Mouse (Mus musculus) limb, embryonic 13.5 days (tissue): Measurements from ENCODE around the gene Ndufa6. TPM values are rescaled to one million over a fixed set of nuclear protein-coding genes. Genes with fewer than 3 reads are reported as not detected.

Source experiments
- ATAC-seq: fragments of 200-750 bp; cut with Nextera tagmentation; 2 replicates; pipeline ENCODE4 v1.8.0; 2017; ENCODE audit warnings: low read depth, moderate number of reproducible peaks, moderate TSS enrichment; ENCODE audit not compliant: low FRiP score
- H3K27ac ChIP-seq: fragments of 300-500 bp; sonication (generic); 2 replicates; pipeline ENCODE4 v1.5.1; 2015; ENCODE audit warnings: inconsistent platforms, mild to moderate bottlenecking, moderate library complexity
- H3K27me3 ChIP-seq: fragments of 300-500 bp; sonication (generic); 2 replicates; pipeline ENCODE4 v1.6.1; 2015; ENCODE audit warnings: mild to moderate bottlenecking, inconsistent platforms
- H3K36me3 ChIP-seq: fragments of 300-500 bp; sonication (generic); 2 replicates; pipeline ENCODE4 v1.6.1; 2015; ENCODE audit warnings: inconsistent platforms, mild to moderate bottlenecking, moderate library complexity
- H3K4me1 ChIP-seq: fragments of 300-500 bp; sonication (generic); 2 replicates; pipeline ENCODE4 v1.6.1; 2015; ENCODE audit warnings: inconsistent platforms
- H3K4me2 ChIP-seq: fragments of 300-500 bp; sonication (generic); replicated peaks from 2 replicates; pipeline ENCODE4 v1.6.1; 2015; ENCODE audit warnings: inconsistent platforms, mild to moderate bottlenecking, moderate library complexity
- H3K4me3 ChIP-seq: fragments of 300-500 bp; sonication (generic); 2 replicates; pipeline ENCODE4 v1.5.1; 2015; ENCODE audit warnings: moderate library complexity, mild to moderate bottlenecking, inconsistent platforms
- H3K9ac ChIP-seq: fragments of 300-500 bp; sonication (generic); 2 replicates; pipeline ENCODE4 v1.6.1; 2015; ENCODE audit warnings: mild to moderate bottlenecking, inconsistent platforms
- H3K9me3 ChIP-seq: fragments of 300-500 bp; sonication (generic); 2 replicates; pipeline ENCODE4 v1.6.1; 2016; ENCODE audit warnings: inconsistent platforms
- WGBS: fragments of 180-500 bp; shearing (Covaris S2); methylation state at CpG from one replicate; pipeline ENCODE4 v1.1.7; 2015; 5-methylcytosine and 5-hydroxymethylcytosine counted together
- polyA plus RNA-seq: library from polyadenylated mRNA; unstranded; fragments of >200 nt; fragmentation: Nextera tagmentation; extraction: Ambion mirVana; gene quantifications from 2 replicates; pipeline ENCODE4 v1.2.1, GENCODE M21; 2015

The Ndufa6 gene
- polyA plus RNA-seq, 1 experiment from 2014 or later = 294 TPM

- peak overlapping the region; percentile 89 for H3K4me2 ChIP-seq
- H3K27me3 ChIP-seq = no peaks in the 10 kb centered on the region
- ATAC-seq = no peak
- H3K9me3 ChIP-seq = no peaks in the 10 kb centered on the region
- peaks cover 41% of the 10 kb centered on the region for H3K36me3 ChIP-seq
- H3K4me3 ChIP-seq = peak overlapping the region; percentile 65
- 58% methylated on average over 14 of the region's 14 CpGs for WGBS
- H3K9ac ChIP-seq = peak overlapping the region; percentile 68
- peak overlapping the region; percentile 22; the same call in 1 of the 2 replicates for H3K27ac ChIP-seq
- H3K4me1 ChIP-seq = peaks cover 27% of the 10 kb centered on the region
These were observed 7.4 kb downstream of the Ndufa6 start for GRCm38 (mm10) chr15:82346580-82347302.

GRCm38 (mm10) chr15:82345820-82346470 is 8.2 kb downstream of the Ndufa6 start:
- Histone ChIP-seq H3K9me3 (no peaks in the 10 kb centered on the region), H3K4me2 (peak overlapping the region; percentile 89), H3K36me3 (peaks cover 37% of the 10 kb centered on the region), H3K27ac (peak overlapping the region; percentile 81; the same call in 1 of the 2 replicates), H3K9ac (peak overlapping the region; percentile 68), H3K27me3 (no peaks in the 10 kb centered on the region), H3K4me1 (peaks cover 32% of the 10 kb centered on the region), H3K4me3 (peak overlapping the region; percentile 65)
- peak; percentile 98 for ATAC-seq
- under 1% methylated on average over 51 of the region's 51 CpGs for WGBS

- H3K27me3 ChIP-seq = peaks cover 5% of the 10 kb centered on the region
- ATAC-seq = no peak
- no peak overlapping the region for H3K27ac ChIP-seq
- H3K9me3 ChIP-seq = no peaks in the 10 kb centered on the region
- peaks cover 27% of the 10 kb centered on the region for H3K36me3 ChIP-seq
- WGBS = 89% methylated on average over 6 of the region's 6 CpGs
- peaks cover 37% of the 10 kb centered on the region for H3K4me1 ChIP-seq
- no peak overlapping the region for H3K9ac ChIP-seq
- no peak overlapping the region for H3K4me2 ChIP-seq
- H3K4me3 ChIP-seq = no peak overlapping the region
These were observed 9.2 kb downstream of the Ndufa6 start for GRCm38 (mm10) chr15:82344971-82345370.

- H3K9ac ChIP-seq = no peak overlapping the region
- 88% methylated on average over 27 of the region's 27 CpGs for WGBS
These were observed 10.5 kb downstream of the Ndufa6 start for GRCm38 (mm10) chr15:82343368-82344287.

DNA sequence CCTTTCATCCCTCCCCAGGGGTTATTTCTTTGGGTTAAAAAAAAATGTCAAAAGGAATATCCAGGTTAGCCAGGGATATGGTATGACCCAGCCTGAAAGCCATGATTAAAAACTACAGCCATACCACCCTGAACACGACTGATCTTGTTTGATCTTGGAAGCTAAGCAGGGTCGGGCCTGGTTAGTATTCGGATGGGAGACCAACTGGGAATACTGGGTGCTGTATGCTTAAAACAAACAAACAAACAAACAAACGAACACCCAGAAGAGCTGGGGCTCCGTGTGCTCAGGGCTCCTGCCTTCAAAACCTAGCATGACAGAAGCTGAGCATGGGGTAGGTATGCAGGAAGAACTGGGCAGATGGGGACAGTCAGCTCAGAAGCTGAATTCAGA is 11.6 kb downstream of the Ndufa6 start:
- Histone ChIP-seq H3K9me3 (no peaks in the 10 kb centered on the region), H3K4me3 (no peak overlapping the region), H3K4me2 (peak overlapping the region; percentile 81), H3K27ac (no peak overlapping the region), H3K4me1 (peaks cover 40% of the 10 kb centered on the region), H3K36me3 (0 out of 2 replicates have a peak, but pooled peaks cover 3% of the 10 kb centered on the region), H3K9ac (peak overlapping the region; percentile 84; the same call in 1 of the 2 replicates), H3K27me3 (peaks cover 5% of the 10 kb centered on the region)
- WGBS = 69% methylated on average over 5 of the region's 5 CpGs
- ATAC-seq = no peak

More at GRCm38 (mm10) chr15:82343368-82344287, 10.5 kb downstream of the Ndufa6 start:
- Histone ChIP-seq H3K4me3 (no peak overlapping the region), H3K27ac (no peak overlapping the region), H3K27me3 (peaks cover 5% of the 10 kb centered on the region), H3K4me2 (no peak overlapping the region), H3K4me1 (peaks cover 37% of the 10 kb centered on the region), H3K36me3 (peaks cover 13% of the 10 kb centered on the region), H3K9me3 (no peaks in the 10 kb centered on the region)
- no peak for ATAC-seq

DNA sequence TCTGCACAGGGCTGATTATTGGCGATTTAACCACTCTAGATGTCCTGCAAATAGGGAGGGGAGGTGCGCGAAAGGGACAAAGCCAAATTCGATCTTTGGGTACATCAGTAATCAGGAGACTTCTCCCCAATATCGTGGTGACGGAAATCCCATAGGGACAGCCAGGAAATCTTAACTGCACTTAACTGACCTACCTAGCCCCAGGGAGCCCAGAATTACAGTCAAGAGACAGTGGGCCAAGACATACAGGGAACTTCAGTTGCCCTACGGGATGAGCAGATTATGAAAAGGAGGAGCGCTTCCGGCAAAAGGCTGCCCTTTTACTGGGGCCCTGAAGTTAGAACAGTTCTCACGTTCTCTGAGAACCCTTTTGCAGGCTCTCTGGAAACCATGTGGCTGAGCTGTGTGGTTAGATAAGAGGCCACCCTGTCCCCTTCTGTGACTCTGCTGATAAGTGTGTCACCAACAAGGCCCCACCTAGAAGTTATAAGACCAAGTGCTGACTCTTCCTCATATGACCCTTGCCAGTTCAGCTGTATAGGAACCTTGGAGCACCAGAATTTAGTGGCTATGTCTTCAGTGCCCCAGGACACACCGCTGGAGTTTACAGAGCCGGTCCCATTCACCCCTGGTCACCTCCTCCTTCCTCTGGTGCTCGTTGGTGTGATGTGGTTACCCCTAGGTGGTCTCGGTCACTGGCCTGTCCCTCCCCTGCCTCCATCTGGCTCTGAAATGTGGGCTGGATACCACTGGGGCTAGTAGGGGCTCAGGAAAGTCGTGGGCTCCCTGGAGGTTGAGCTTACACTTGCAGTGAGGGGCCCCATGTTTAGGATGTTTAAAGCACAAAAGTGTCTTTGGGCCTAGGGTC is 12.2 kb downstream of the Ndufa6 start:
- 58% methylated on average over 15 of the region's 15 CpGs for WGBS
- peak overlapping the region; percentile 59 for H3K4me3 ChIP-seq
- ATAC-seq = no peak
- H3K27ac ChIP-seq = peak overlapping the region; percentile 74
- peak overlapping the region; percentile 81 for H3K4me2 ChIP-seq
- H3K27me3 ChIP-seq = peaks cover 5% of the 10 kb centered on the region
- H3K4me1 ChIP-seq = peaks cover 40% of the 10 kb centered on the region
- peak overlapping the region; percentile 84 for H3K9ac ChIP-seq
- H3K9me3 ChIP-seq = no peaks in the 10 kb centered on the region
- H3K36me3 ChIP-seq = no peaks in the 10 kb centered on the region

DNA sequence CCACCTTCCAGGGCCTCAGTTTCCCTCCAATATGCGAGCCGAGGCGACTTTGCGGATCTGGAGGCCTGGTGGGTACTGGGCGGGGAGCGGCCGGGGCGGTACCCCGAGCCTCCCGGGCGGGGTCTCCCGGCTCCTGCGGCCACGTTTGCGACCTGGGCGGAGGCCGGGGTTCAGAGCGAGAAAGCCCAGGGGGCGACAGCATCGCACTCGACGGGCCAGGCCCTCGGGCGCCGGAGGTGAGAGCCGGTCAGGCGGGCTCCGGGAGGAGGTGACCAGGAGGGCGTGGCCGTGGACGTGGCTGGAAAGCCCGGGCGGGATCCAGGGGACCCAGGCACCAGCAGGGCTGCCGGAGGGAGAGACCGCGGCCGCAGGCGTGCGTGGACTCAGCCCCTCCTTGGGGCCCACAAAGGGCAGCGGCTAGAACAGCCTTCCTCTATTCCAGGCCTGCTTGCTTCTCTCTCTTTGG is 13.1 kb downstream of the Ndufa6 start:
- peak; percentile 6 for ATAC-seq
- H3K27me3 ChIP-seq = peaks cover 5% of the 10 kb centered on the region
- peaks cover 43% of the 10 kb centered on the region for H3K4me1 ChIP-seq
- peaks cover under 1% of the 10 kb centered on the region; the same call in 1 of the 2 replicates for H3K36me3 ChIP-seq
- H3K27ac ChIP-seq = peak overlapping the region; percentile 74
- no peaks in the 10 kb centered on the region for H3K9me3 ChIP-seq
- peak overlapping the region; percentile 59 for H3K4me3 ChIP-seq
- WGBS = 1% methylated on average over 37 of the region's 40 CpGs
- peak overlapping the region; percentile 81 for H3K4me2 ChIP-seq
- peak overlapping the region; percentile 84 for H3K9ac ChIP-seq

DNA sequence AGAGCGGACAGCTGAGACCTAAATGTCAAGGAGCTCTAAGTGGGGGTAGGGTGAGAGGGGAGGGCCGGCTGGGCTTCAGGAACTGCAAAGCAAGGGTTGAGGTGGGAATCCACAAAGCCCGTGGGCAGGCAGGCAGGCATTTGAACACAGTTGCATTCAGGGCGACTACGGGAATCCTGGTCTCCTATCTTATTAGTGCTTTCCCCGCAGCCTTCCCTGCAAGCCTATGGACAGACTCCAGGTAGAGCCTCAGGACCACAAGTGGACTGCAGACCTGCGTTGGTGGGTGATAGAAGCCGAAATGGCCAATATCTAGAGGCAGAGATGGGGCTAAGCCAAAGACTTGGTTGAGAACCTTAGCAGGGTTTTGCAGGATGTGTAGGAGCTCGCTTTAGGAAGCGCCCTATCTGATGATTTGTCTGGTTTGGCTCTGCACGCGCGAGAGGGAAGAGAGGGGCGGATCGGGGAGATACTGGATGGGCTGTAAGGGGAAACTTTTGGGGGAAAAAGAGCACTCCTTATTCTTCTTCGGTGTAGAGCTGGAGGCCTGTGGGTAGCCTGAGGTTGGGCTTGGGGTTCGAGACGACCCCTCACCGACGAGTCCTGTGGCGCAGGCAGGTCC is 13.6 kb downstream of the Ndufa6 start:
- H3K4me2 ChIP-seq = peak overlapping the region; percentile 81
- peak overlapping the region; percentile 74 for H3K27ac ChIP-seq
- WGBS = 41% methylated on average over 21 of the region's 21 CpGs
- peak overlapping the region; percentile 84 for H3K9ac ChIP-seq
- H3K4me1 ChIP-seq = peaks cover 44% of the 10 kb centered on the region
- ATAC-seq = no peak
- peak overlapping the region; percentile 59 for H3K4me3 ChIP-seq
- H3K36me3 ChIP-seq = peaks cover 6% of the 10 kb centered on the region
- H3K27me3 ChIP-seq = peaks cover 5% of the 10 kb centered on the region
- H3K9me3 ChIP-seq = no peaks in the 10 kb centered on the region

GRCm38 (mm10) chr15:82339634-82340254 is 14.4 kb downstream of the Ndufa6 start:
- Histone ChIP-seq H3K36me3 (peaks cover 13% of the 10 kb centered on the region), H3K4me3 (no peak overlapping the region), H3K4me1 (peaks cover 44% of the 10 kb centered on the region), H3K27ac (no peak overlapping the region), H3K27me3 (peaks cover 5% of the 10 kb centered on the region), H3K4me2 (peak overlapping the region; percentile 81; the same call in 1 of the 2 replicates), H3K9ac (no peak overlapping the region), H3K9me3 (no peaks in the 10 kb centered on the region)
- ATAC-seq = no peak
- 77% methylated on average over 8 of the region's 8 CpGs for WGBS

DNA sequence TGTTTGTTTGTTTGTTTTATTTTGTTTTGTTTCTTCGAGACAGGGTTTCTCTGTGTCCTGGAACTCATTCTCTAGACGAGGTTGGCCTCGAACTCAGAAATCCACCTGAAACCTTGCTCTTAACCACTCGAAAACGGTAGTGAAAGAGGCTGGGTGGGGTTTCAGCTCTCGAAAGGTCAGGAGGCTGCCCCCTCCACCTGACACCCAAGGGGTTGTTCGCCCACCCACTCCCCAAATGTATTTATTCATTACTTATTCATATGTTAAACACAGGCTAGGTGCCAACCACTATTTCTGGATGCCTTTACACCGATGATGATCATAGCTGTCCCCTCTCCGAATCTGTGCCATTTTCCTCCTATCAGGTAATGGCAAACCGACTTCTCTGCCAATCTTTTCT is 15.0 kb downstream of the Ndufa6 start:
- Histone ChIP-seq H3K27me3 (peaks cover 5% of the 10 kb centered on the region), H3K27ac (no peak overlapping the region), H3K9ac (peak overlapping the region; percentile 70; the same call in 1 of the 2 replicates), H3K4me3 (peak overlapping the region; percentile 53), H3K4me2 (peak overlapping the region; percentile 81), H3K4me1 (peaks cover 44% of the 10 kb centered on the region), H3K9me3 (no peaks in the 10 kb centered on the region), H3K36me3 (peaks cover 19% of the 10 kb centered on the region)
- WGBS = 57% methylated on average over 10 of the region's 10 CpGs
- ATAC-seq = no peak
